Mouse (Mus musculus) ES-Bruce4 (cell line): ENCODE results near the gene Sox5.

Experiments used
- CTCF ChIP-seq: IDR thresholded peaks from one replicate; pipeline ENCODE4 v1.8.1; 2011; ENCODE audit warnings: low read depth, low read length
- EP300 ChIP-seq: IDR thresholded peaks from 2 replicates; pipeline ENCODE4 v1.6.1; 2011; ENCODE audit warnings: low read depth, low read length; ENCODE audit not compliant: insufficient read depth
- POLR2A ChIP-seq: IDR thresholded peaks from one replicate; pipeline ENCODE4 v1.8.1; 2011; ENCODE audit warnings: low read length; ENCODE audit not compliant: insufficient read depth

GRCm38 (mm10) chr6:144044381-144044780 is 737.4 kb downstream of the Sox5 start:
- TF ChIP-seq CTCF (no peak), POLR2A (no peak), EP300 (no peak)
